Mouse (Mus musculus) 3T3-L1 (cell line): ENCODE data around the gene Arfgef3.

ENCODE experiments used
- DNase-seq: peaks from one replicate; pipeline ENCODE4 v3.0.0-alpha.2; 2015; ENCODE audit warnings: low read depth, low spot score

Gene Arfgef3

GRCm38 (mm10) chr10:18743286-18744142 is at the start of gene Arfgef3:
Gene Arfgef3 (minus strand): TSS chr10:18743949.
- no peak for DNase-seq

- no peak for DNase-seq
Observed at GRCm38 (mm10) chr10:18790063-18790462, 46.3 kb upstream of the Arfgef3 start.

- DNase-seq, result no peak
Observed at GRCm38 (mm10) chr10:18788601-18789000, 44.9 kb upstream of the Arfgef3 start.

GRCm38 (mm10) chr10:18786693-18787092 is 42.9 kb upstream of the Arfgef3 start, which contains the start of gene Gm4922:
Gene Gm4922 (minus strand): TSS chr10:18786793.
- DNase-seq, result no peak

GRCm38 (mm10) chr10:18777546-18777945 is 33.8 kb upstream of the Arfgef3 start:
- DNase-seq, result no peak

- no peak for DNase-seq
Observed at GRCm38 (mm10) chr10:18772537-18773179, 28.9 kb upstream of the Arfgef3 start.

- DNase-seq, result no peak
Observed at GRCm38 (mm10) chr10:18769909-18770308, 26.2 kb upstream of the Arfgef3 start.

- peak; percentile 44 for DNase-seq
Observed at GRCm38 (mm10) chr10:18760241-18760640, 16.5 kb upstream of the Arfgef3 start.

GRCm38 (mm10) chr10:18750057-18750456 is 6.3 kb upstream of the Arfgef3 start:
- no peak for DNase-seq

GRCm38 (mm10) chr10:18742086-18742485 is 1.7 kb downstream of the Arfgef3 start:
- DNase-seq, result no peak

GRCm38 (mm10) chr10:18741024-18741423 is 2.7 kb downstream of the Arfgef3 start:
- DNase-seq, result no peak

GRCm38 (mm10) chr10:18728548-18728947 is 15.2 kb downstream of the Arfgef3 start:
- DNase-seq, result no peak

- DNase-seq, result no peak
Observed at GRCm38 (mm10) chr10:18711436-18711835, 32.3 kb downstream of the Arfgef3 start.

GRCm38 (mm10) chr10:18710949-18711348 is 32.8 kb downstream of the Arfgef3 start:
- no peak for DNase-seq

- DNase-seq, result no peak
Observed at GRCm38 (mm10) chr10:18709836-18710235, 33.9 kb downstream of the Arfgef3 start.

GRCm38 (mm10) chr10:18708641-18709040 is 35.1 kb downstream of the Arfgef3 start:
- no peak for DNase-seq

GRCm38 (mm10) chr10:18704393-18705120 is 39.2 kb downstream of the Arfgef3 start:
- no peak for DNase-seq

GRCm38 (mm10) chr10:18701517-18701916 is 42.2 kb downstream of the Arfgef3 start:
- no peak for DNase-seq

GRCm38 (mm10) chr10:18700117-18700516 is 43.6 kb downstream of the Arfgef3 start:
- DNase-seq, result no peak

GRCm38 (mm10) chr10:18699151-18699550 is 44.6 kb downstream of the Arfgef3 start:
- no peak for DNase-seq

GRCm38 (mm10) chr10:18696461-18696860 is 47.3 kb downstream of the Arfgef3 start:
- no peak for DNase-seq

- peak; percentile 2 for DNase-seq
Observed at GRCm38 (mm10) chr10:18688234-18688633, 55.5 kb downstream of the Arfgef3 start.
